Mouse (Mus musculus) E14TG2a.4 (cell line): ENCODE data around the gene Nomo1.

Experiments used
- CTCF ChIP-seq: conservative IDR thresholded peaks from 2 replicates; pipeline ENCODE4 v1.5.1; 2014; ENCODE audit warnings: low read length
- NANOG ChIP-seq: IDR thresholded peaks from 2 replicates; pipeline ENCODE4 v1.6.1; 2014; ENCODE audit warnings: borderline replicate concordance, low read length, mixed read lengths
- POU5F1 ChIP-seq: IDR thresholded peaks from 2 replicates; pipeline ENCODE4 v1.6.1; 2014; ENCODE audit warnings: low read length, borderline replicate concordance

GRCm38 (mm10) chr7:46104256-46104915 is 70.9 kb downstream of the Nomo1 start:
- TF ChIP-seq CTCF (no peak), NANOG (no peak), POU5F1 (no peak)
